Mouse (Mus musculus) spleen, postnatal 14 days (tissue): Measurements from ENCODE around the gene Olfr165.
"Not testable (repeated sequence)": the region's sequence is repeated elsewhere in the genome, so short reads cannot be mapped to it uniquely, and the experiment has no call there.

Experiments
- DNase-seq, 2 experiments: peaks; one replicate each; pipeline ENCODE4 v3.0.0; 2021 to 2022; ENCODE audit warnings: low spot score in 2 of 2

Gene Olfr165

GRCm38 (mm10) chr16:19423034-19423433 lies at the start of gene Olfr165:
TSS of gene Olfr165 (minus strand) at chr16:19423134.
- no peak for DNase-seq

GRCm38 (mm10) chr16:19464365-19464764 lies 41.4 kb upstream of the Olfr165 start:
- DNase-seq, result no peak

GRCm38 (mm10) chr16:19458741-19459140 lies 35.8 kb upstream of the Olfr165 start:
- DNase-seq, result not testable (repeated sequence)

DNA sequence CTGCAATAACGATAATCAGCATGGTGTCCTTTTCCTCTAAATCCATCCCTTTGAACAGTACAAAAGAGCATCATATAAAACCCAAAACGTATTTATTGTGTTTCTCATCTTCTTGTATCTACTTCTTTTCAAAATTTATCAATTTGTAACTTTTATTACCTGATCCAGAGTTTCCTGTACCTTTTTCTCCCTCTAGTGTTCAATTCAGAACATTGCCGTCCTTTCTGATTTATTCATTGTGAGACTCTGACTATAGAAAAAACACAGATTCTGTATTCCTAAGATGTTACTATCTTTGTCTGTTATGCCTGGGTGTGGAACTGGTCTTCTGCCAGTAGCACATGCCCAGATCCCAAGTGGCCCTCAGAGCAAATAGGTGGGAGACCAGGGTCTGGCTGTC lies 35.0 kb downstream of the Olfr165 start:
- no peak for DNase-seq
